Mouse (Mus musculus) frontal cortex, postnatal 36 days (tissue): Measurements from ENCODE around the gene Klrd1.
"Not testable (repeated sequence)": the region's sequence is repeated elsewhere in the genome, so short reads cannot be mapped to it uniquely, and the experiment has no call there.

Experiments used
- DNase-seq, 2 experiments: peaks; one replicate each; pipeline ENCODE4 v3.0.0; 2022; ENCODE audit warnings: low spot score in 2 of 2

Klrd1 gene

DNA sequence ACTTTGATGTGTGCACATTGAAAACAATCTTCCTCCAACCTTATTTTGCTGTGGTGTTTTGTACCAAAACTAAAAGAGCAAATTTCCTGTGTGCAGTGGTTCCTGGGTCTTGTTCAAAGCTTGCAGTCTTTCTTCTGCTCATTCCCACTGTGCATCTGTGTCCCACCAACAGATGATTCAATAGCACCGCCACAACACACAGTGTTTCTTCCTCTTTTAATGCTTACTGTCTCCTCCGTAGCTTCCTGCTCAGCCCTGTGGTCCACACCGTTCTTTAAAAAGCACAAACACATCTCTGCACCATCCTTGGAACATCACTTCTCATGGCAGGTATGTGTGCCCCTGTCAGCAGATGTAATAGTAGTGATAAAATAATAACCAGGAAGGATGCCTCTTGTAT is at the start of gene Klrd1:
Klrd1 (plus strand) TSS at position 275 of the 400 bp plus-strand sequence.
- DNase-seq = no peak

DNA sequence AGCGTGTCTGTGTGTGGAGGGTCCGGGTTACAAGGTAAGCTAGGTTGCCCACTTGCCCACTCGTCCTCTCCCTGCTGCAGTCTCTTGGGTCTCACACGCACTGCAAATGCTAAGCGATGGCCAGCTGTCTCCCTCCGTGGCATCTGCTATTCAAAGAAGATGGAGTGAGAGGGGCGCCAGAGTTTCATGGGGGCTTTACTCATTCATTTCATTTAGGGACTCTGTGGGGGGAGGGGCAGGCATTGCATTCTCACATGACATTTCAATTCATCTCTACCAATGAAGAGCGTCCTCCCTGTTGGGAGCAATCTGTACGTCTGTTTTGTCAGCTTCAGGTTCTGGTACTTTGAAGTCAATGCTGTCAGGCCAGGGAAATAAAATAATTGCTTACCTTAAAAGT is 49.7 kb upstream of the Klrd1 start:
- no peak for DNase-seq

DNA sequence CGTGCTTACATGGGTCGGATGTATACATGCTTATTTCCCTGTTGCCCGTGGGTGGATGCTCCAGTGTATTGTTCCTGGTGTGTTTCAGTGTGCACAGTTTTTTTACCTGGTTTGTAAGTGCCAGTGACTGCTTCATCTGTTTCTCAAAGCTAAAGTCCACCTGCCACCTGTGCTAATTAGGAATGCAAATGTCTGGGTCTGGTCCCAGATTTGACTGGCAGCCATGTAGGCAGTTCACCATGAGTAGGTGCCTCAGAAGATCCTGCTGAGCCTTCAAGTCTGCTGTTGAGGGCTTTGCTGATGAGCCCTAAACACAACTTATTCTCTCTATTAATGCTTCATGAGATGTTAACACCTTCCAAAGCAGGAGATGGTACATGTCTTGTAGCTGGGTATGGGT is 49.0 kb upstream of the Klrd1 start:
- DNase-seq = no peak

DNA sequence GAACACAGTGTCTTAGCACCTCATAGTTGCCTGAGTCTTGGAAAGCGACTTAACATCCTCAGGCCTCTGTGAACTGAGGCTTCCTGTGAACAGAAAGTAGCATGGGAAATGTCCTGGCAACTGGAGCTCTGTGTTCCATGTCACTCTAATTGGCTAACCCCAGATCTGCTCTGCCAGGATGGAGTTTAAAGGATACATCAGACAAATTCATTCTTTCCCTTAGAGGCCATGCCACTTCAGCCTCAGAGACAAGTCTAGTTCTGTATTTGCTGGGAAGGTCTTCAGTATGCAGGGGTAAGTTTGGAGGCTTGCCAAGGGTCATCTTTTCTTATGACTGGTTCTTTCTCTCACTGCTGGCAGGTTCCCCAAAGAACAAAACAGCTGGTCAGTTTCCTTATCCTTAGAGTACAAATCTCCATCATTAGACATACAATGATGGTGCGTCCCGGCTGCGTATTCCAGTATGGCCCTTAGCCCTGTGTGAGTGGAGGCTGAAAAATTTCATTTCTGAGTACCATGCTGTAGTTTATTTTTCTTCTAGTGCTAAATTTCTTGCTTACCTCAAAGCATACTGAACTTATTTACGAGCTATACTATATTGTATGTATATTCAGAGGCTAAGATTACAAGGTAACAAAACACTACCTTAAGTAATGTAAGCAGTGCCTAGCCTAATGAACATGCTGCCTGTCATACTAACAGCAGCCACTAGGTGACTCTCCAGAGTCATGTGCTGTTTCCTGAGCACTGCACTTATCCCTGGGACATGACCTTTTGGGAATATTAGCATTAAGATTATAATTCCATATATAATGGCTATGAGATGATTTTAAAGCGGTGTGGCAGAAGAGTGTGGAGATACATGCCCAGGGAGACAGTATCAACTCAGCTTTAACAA is 47.6 kb upstream of the Klrd1 start:
- peak; percentile 56 to 79 for DNase-seq

DNA sequence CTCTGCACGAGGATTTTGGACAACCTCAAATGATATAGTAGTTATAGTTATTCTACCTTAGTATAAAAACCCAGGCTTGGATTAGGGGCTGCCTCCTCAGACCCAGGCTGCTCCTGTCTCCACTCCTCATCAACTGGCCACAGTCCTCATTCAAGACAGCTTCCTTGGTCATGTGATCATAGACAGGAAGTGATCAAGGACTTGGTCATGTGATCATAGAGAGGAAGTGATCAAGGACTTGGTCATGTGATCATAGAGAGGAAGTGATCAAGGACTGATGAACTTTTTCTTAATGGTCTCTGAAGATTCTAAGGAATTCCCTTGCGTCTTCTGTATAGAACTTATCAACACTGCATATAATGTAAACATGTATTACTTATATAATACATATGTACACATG is 44.3 kb upstream of the Klrd1 start:
- DNase-seq = no peak

DNA sequence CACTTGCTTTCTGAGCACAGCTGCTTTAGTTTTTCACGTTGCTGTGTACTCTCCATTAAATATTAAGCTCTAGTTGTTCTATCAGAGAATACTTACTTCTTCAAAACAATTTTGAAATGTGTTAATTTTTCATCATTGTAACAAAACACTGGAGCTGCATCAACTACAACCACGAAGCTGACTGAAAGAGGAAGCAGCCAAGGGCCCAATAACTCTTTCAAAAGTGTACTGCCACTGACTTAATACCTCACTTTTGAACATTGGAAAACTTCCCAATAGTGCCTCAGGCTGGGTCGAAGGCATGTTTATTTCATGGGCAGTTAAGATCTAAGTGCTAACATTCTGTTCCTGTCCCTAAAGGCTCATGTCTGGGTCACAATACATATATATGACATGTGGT is 43.6 kb upstream of the Klrd1 start:
- DNase-seq = no peak

DNA sequence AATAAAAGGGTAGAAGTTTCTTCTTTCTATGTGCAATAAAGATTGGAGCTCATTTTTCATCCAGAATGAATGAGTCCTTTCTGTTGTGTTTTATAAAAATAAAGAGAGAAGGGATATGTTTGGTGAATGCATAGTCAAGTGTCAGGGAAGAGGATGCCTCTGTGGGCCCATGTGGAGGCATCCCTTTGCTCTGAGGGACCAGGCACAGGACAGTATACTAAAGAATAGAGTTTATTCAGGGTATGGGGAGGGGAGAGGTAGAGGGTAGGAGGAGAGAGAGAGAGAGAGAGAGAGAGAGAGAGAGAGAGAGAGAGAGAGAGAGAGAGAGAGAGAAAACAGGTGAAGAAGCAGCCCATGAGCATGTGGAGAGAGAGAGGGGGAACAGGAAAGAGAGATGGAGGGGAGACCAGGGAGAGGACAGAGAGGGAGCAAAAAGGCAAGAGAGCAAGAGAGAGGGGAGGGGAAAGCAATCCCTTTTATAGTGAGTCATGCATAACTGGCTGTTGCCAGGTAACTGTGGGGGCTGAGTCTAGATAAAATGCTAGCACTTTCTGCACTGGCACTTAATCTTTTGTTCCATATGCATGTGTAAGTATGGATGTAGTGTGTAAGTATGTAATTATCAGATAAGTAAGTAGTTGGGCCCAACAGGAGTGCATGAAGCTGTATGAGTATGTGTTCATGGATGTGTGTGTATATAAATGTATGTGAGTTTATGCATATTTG is 34.1 kb upstream of the Klrd1 start:
- no peak for DNase-seq

DNA sequence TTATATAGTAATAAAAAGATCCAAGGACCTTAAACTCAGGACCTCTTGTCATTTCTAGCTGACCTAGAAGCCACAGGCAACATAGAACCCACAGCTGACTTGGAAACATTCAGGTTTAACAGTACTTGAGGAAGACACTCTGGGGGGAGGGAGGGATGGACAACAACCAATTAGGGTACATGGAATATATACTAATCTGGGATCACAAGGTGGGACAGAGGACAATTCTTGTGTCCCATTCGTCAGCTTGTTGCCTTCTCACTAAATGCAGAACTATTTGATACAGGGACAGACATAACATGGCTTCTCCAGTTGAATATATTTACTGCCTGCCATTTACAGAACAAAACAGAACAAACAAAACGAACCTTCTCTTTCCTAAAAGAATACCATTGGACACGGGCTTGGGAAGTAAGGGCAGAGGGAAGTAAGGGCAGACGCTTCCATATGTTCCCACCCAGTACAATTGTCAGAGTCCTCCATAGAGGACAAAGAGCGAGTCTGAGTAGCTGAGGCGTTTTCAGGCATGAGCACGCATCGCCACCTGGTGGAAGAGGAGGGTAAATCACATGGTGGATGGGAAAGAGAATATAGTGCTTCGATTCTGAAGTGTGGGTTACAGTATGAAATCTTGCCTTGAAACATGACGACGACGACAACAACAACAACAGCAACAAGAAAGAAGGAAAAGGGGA is 32.5 kb upstream of the Klrd1 start:
- peak; percentile 61 to 73 for DNase-seq

DNA sequence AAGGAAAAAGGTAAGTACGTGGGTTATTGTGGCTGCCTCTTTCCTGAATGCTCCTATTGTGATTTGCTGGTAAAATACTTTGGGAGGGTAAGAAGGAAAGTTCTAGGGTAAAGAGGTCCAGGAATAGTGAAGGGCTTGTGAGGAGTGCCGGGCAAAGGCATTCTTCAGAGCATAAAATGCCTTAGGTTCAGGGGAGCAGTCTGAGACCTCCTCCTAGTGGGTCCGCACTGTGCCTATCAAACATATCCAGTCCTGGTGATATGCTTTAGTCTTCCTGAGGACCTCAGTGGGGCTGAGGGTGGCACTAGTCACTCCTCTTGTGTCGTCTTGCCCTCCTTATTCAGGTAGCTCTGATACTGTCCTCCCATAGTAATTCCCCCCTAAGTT is 31.9 kb upstream of the Klrd1 start:
- no peak for DNase-seq

DNA sequence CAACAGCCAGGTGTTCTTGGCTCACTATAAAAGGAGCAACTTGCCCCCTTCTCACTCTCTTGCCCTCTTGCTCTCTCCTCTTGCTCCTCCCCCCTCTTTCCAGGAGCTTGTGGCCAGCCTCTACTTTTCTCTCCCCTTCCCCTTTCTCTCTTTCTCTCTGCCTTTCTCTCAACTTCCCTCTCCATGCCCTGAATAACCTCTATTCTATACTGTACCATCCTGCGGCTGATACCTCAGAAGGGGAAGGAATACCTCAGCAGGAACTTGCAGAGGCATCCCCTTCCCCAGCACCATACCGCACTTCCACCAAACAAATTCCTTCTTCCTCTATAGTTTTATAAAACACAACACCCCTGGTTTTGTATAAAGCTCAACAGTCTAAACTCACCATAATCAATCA is 26.3 kb upstream of the Klrd1 start:
- no peak for DNase-seq

DNA sequence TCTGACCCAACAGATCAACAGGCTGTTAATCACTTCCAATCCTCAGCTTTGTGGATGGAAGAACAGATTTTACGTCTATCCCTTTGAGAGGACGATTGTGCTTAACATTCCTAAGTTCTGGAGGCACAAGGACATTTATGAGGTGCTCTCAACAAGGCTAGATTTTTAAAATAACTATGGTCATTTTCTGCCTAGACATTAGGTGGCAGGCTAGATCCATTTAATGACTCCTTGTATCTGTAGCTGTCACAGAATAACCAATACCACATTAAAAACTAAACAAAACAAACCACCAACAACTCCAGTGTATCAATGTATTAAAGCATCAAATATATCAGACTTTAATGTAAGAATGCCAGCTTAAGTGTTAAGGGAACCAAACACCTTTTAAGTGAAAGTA is 16.3 kb upstream of the Klrd1 start:
- DNase-seq = no peak

DNA sequence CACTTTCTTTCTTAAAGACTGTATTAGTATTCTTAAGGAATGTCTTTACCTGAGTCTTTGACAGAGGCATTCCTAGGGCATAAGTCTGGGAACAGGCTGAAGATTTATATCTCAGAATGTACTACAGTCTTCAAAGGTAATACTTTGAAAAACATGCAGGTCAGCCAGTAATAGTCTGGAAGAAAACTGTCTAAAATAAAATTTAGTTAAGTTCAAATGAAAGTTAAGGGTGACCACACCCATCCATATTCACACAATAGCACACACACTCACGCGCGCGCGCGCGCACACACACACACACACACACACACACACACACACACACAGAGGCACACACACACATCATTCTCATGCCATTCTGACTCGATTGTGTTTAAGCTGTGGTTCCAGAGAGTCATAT is 14.0 kb upstream of the Klrd1 start, which contains the start of gene Klre1:
Klre1 (plus strand) TSS at position 301 of the 400 bp plus-strand sequence.
- DNase-seq = no peak

DNA sequence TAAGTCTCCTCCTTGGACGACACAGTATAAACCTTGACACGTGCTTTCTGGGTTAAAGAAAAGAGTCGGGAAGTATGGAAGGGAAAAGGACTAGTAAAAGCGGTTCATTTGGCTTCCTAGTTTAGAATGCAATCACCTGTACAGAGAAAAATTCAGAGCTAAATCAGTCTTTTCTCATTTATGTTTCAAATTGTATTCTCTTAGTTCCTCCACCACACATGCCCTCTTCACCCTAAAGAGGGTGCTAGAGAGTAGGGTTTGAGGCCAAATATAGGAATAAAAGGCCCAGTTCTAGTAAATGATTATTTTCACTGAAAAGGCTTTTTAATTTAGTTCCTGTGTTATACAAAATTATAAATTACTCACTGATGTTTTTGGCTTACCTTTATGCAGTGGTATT is 10.3 kb upstream of the Klrd1 start:
- DNase-seq = no peak

DNA sequence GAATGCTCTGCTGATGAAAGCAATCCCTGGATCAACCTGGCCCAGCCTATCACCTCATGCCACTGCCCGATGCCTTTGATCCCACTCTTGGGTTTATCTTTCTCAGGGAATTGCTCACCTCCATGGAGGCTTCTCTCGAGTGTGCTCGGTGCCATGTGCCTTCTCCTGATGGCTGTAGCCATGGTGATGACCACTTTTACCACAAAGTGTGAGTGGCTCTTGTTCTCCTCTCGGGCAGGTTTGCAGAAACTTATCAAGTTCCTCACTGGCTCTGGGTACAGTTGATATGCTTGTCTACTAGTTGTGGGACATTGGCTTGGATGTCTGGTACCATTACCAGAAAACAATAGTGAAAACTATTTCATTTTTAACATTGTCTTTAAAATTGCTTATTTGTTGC is 9.7 kb upstream of the Klrd1 start:
- DNase-seq = no peak

DNA sequence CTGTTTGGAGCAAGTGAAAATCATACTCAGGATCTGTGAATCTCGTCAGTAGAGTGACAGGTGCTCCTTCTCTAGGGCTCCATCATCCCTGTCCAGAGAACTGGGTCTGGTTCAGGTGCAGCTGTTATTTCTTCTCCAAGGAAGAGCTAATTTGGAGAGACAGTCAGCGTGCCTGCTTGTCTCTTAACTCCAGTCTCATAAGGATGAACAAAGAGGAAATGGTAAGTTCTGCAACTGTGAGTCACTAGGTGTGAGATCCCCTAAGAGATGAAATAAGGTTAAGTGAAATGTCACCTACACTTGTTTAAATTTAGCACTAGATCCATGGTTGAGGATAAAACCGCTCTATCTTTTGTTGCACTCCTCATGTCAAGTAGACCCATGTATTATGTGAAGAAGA is 8.6 kb upstream of the Klrd1 start:
- DNase-seq = no peak

DNA sequence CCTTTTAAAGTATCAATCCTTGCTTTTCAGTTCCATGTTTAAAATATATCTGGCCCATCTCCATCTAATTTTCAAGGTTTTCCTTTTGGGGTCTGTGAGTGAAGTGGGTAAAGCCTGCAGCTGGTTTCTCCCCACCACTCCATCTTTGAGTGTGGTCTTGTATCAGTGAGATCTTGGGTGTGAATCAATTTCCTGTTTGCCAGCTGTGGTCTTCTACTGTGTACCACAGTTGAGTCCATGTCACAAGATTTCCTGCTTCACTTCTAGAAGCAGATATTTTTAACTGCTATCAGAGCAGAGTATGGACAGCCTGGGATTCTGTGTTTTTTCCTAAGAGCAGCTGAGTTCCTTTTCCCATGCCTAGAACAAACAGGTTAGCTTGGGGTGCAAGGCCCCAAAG is 16.8 kb downstream of the Klrd1 start:
- no peak for DNase-seq

DNA sequence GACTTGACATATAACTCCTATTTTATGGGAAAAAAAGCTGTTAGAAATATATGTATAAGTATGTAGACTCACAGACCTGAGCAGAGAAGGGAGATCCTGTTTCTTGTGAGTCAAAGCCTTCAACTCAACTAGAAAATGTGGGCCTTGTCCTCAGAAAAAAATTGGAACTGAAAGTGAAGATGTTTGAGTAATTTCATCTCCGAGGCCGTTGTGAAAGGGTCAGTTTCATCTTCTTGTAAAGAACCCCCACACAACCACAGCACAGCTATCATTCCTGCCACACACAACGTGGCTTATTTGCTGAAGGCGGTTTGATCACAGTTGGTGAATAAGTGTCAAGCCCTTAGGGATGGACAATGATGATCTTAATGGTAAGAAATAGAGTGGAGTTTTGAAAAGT is 32.2 kb downstream of the Klrd1 start, which contains the start of gene Klrk1:
Klrk1 (minus strand) TSS at position 130 of the 400 bp plus-strand sequence.
- DNase-seq = no peak

DNA sequence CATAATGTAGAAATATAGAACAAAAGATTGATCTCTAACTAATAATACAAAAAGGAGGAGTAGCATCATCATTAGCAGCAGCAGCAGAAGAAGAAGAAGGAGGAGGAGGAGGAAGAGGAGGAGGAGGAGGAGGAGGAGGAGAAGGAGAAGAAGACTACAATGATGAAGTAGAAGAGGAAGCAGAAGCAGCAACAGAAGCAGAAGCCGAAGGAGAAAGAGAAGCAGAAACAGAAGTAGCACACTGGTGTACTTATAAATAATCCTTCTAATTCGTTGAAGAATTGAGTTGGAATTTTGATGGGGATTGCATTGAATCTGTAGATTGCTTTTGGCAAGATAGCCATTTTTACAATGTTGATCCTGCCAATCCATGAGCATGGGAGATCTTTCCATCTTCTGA is 39.5 kb downstream of the Klrd1 start:
- DNase-seq = not testable (repeated sequence)

DNA sequence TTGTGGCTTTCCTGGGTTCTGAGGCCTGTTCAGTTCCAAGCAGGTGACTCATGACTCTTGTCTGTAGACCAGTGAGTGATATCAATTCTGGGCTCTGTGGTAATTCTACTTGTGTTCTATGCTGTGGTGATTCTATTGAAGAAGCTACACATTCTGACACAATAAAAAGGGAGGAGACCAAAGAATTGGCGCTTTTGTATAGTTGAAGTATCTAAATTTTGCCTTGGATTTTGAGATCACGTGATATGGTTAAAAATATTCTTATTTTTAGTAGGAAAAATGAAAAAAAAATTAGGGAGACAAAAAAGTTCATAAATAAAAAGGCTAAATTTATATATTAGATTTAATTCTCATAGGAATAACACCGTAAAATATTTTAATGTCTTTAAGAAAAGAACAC is 51.7 kb downstream of the Klrd1 start, which contains the start of gene Klrc3:
Klrc3 (minus strand) TSS at position 101 of the 400 bp plus-strand sequence.
- not testable (repeated sequence) for DNase-seq

DNA sequence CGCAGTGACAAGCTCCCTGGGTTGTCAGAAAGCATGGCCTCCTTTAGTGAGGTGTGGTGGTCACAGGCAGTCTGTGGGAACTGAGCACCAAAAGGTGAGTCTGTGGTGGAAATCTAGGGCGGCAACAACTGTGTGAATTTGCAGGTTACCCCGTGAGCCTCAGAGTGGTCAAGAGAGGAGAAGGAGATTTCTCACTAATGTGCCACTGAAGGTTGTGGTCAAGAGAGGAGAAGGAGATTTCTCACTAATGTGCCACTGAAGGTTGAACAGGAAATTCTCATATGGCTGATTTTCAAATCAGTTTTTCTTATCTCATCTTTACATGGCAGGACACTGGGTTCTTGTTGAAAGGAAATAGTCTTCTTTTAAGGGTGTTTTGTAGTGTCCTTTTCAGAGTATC is 52.5 kb downstream of the Klrd1 start:
- not testable (repeated sequence) for DNase-seq
